Mouse (Mus musculus) Patski (cell line): ENCODE results near the gene Nppc. TPM values are rescaled to one million over a fixed set of nuclear protein-coding genes. Genes with fewer than 3 reads are reported as not detected.

Experiments used
- ATAC-seq: fragments of 100-300 bp; one replicate; pipeline ENCODE4 v1.8.0; 2021
- CTCF ChIA-PET: fragments of 350-600 bp; sonication (Branson Sonifier 250); formaldehyde crosslinking; loops from one replicate; lab custom pipeline; 2022; ENCODE audit warnings: inconsistent platforms; lab: Charles Lee
- POLR2A ChIA-PET: fragments of 350-600 bp; sonication (Branson Sonifier 250); formaldehyde crosslinking; loops from one replicate; lab custom pipeline; 2022; ENCODE audit warnings: antibody characterized with exemption, inconsistent platforms; lab: Charles Lee
- DNase-seq: peaks from one replicate; pipeline ENCODE4 v3.0.0-alpha.2; 2011; ENCODE audit warnings: low read depth, low spot score
- H3K27me3 ChIP-seq: fragments of 371-371 bp; one replicate; pipeline ENCODE4 v1.5.1; 2021
- CTCF ChIP-seq: fragments of 100-300 bp; IDR thresholded peaks from one replicate; pipeline ENCODE4 v1.5.1; 2021
- in situ Hi-C: fragments of 300-500 bp; cut with MboI; formaldehyde crosslinking; loops from 3 replicates; pipeline ENCODE4 v1.11.1; 2018; ENCODE audit warnings: low pct_unique_long_range_greater_than_20kb, mixed read lengths
- polyA plus RNA-seq: library from polyadenylated mRNA; unstranded; gene quantifications from one replicate; pipeline ENCODE4 v1.2.3, GENCODE M21; 2021

The Nppc gene
- polyA plus RNA-seq, 1 experiment from 2014 or later: 0.14 TPM

DNA sequence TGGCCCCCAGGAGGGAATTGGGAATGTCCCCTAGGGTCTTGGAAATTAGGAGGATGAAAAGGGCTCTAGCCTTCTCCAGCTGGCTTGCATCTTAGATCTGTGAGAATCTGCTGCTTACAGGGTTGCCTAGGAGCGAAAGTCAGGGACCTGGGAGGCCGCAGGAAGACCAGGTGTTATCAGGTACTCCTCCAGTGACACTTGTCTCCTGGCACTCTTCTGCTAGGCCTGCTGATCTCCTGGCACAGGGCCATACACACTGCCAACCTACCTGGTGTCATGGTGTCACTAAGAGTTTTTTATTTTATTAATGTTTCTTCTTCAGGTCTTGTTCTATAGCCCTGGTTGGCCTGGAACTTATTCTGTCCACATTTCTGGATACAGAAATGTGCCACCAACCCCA is 5.3 kb downstream of the Nppc start:
- ChIA-PET POLR2A (no interaction called here), CTCF (no interaction called here)
- no peak for TF ChIP-seq CTCF
- ATAC-seq (no peak), DNase-seq (no peak)
- in situ Hi-C loops: loop anchor here (5.0 kb wide), 2 partner anchors 377 to 522 kb away; no protein-coding TSS in a partner anchor
- H3K27me3 ChIP-seq: peaks cover 28% of the 10 kb centered on the region

DNA sequence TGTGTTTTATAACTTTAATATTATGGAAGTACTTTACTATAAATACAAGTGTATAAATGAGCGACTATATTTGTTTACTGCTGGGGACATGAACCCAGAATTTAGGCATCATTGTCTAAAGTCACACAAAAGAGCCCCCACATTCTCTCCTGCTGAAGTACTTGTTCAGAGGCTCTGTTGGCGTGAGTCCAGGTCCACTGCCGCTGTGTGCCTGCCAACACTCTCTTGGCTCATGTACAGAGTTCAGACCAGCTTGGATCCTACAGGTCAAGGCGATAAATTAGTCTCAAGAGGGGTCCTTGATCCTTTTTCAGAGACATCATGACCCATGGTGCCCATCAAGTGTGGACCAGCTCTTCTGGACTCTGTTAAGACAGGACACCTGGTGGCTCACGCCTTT is 13.3 kb downstream of the Nppc start:
- TF ChIP-seq CTCF: no peak
- CTCF ChIA-PET: no interaction called here
- in situ Hi-C loops: no loop called here
- POLR2A ChIA-PET: no interaction called here
- DNase-seq (no peak), ATAC-seq (no peak)
- peaks cover 10% of the 10 kb centered on the region for H3K27me3 ChIP-seq

DNA sequence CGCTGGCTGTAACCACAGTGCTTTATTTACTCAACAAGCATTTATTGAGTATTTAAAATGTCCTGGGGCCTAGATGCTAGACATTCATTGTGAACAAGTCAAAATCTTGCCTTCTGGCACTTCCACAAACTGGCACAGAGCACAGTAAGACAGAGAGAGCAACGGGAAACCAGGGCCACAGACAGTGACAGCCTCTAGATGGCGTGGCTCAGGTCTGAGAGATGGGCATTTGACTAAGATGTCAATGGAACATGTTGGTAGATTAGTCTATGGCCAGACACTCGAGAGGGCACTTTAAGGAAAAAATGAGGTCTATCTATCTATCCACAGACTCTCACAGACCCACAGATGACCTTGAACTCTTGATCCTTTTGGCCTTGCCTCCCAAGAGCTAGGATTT is 17.7 kb downstream of the Nppc start:
- ChIA-PET CTCF (interaction anchor here (1.5 kb wide), 1 partner anchor 389 kb away, joined by 5 read pairs; no protein-coding TSS in a partner anchor), POLR2A (no interaction called here)
- DNase-seq (no peak), ATAC-seq (no peak)
- peaks cover under 1% of the 10 kb centered on the region for H3K27me3 ChIP-seq
- in situ Hi-C loops: no loop called here
- TF ChIP-seq CTCF: peak; percentile 63

DNA sequence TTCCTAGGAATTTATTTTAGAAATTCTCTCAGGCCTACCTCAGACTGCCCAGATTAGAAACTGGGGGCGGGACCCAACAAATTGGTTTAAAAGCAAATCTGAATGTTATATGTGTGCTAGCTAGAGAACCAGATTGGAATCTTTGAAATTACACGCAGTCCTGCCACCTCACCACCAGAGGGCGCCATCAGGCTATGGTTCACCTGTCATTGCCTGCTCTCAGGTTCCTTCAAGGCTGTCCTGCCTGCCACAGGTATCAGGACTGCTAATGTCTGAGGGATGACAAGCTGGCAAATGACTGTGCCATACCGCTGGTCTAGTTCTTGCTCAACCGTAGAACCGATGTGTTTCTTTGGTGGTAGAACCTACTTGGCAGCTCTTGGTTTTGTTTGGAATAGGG is 20.1 kb downstream of the Nppc start:
- ATAC-seq: no peak
- in situ Hi-C loops: no loop called here
- DNase-seq: no peak
- CTCF ChIA-PET: interaction anchor here (0.7 to 2.1 kb wide), 8 partner anchors 12 to 538 kb away, joined by 3 to 9 read pairs (median 4); no protein-coding TSS in a partner anchor
- peak; percentile 95 for TF ChIP-seq CTCF
- H3K27me3 ChIP-seq: peaks cover 4% of the 10 kb centered on the region
- POLR2A ChIA-PET: interaction anchor here (1.0 kb wide), 1 partner anchor 390 kb away, joined by 3 read pairs; no protein-coding TSS in a partner anchor

DNA sequence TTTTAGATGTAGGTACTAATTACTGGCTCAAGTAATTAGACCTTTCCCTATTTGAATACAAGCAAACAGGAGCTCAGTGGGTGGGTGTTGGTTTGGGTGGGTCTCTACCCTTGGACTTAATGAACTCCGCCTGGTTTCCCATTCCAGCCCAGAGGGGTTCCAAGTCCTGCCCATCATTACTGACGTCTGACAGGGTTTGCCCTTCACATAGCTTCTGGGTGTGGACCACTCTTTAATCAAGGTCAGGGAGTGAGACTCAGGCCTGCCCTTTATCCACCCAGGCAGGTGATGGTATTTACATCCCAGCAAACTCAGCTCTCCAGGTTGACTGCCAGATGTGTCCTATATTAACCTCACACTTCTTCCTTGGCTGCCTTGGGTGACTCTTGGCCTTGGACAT is 22.9 kb downstream of the Nppc start:
- DNase-seq (no peak), ATAC-seq (no peak)
- ChIA-PET CTCF (interaction anchor here (1.4 to 1.7 kb wide), 2 partner anchors 28 to 51 kb away, joined by 3 read pairs; no protein-coding TSS in a partner anchor), POLR2A (interaction anchor here (0.9 kb wide), 1 partner anchor 20 kb away, joined by 3 read pairs; no protein-coding TSS in a partner anchor)
- no peak for TF ChIP-seq CTCF
- peaks cover 23% of the 10 kb centered on the region for H3K27me3 ChIP-seq
- in situ Hi-C loops: no loop called here

DNA sequence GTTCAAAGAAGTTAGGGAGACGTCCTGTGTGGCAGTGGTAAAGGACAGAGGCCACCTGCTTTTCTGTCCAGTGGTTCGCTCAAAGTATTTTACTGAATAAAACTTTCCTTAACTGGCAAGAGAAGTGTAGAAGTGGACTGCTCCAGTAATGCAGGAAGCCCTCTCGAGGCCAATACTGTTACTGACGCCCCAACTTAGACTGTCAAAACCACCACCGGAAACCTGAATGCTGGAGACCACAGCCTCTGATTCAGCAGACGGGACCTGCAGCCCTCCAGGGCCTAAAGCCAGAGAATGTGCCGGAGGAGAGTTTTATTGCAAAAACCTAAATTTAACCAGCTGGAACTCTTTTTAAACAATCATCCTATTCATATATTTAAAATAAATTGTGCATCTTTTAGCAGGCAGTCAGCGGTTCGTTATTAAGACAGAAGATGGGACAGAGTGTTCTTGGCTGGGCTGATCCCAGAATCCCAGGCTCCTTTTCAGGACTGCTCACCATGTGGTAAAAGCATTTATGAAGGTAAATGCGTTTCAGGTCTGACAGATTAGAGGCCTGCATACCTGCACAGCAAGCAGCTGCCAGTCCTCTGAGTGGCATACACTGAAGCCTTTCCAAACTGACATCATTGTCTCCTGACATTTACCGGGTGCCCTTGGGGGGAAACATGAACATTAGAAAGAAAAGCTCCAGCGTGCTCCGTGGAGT is 27.1 kb downstream of the Nppc start:
- POLR2A ChIA-PET: no interaction called here
- DNase-seq (no peak), ATAC-seq (no peak)
- in situ Hi-C loops: no loop called here
- no peak for TF ChIP-seq CTCF
- CTCF ChIA-PET: interaction anchor here (1.7 kb wide), 1 partner anchor 25 kb away, joined by 4 read pairs; no protein-coding TSS in a partner anchor
- peaks cover 39% of the 10 kb centered on the region for H3K27me3 ChIP-seq

DNA sequence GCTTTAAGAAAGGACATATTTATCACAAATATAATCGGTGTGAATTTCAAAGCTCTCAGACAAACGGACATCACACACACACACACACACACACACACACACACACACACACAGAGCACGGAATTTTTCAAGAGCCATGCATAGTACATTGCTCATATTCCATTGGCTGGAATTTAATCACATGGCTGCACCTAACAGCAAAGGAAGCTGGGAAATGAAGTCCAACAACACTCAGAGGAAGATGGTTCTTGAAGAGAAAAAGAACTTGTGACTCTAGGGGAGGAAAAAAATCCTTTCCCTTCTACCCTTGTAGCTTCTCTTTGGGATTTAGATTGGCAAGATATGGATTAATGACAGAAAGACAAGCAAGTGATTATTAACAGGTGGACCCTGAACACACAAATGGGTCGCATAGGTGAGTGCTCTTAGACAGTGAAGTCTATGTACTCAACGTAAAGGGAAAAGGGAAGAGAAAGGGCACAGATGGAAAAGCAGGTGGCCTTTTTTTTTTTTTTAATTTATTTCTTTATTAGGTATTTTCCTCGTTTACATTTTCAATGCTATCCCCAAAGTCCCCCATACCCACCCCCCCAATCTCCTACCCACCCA is 35.5 kb downstream of the Nppc start:
- ChIA-PET CTCF (interaction anchor here (0.9 to 1.3 kb wide), 2 partner anchors 16 to 17 kb away, joined by 4 read pairs; no protein-coding TSS in a partner anchor), POLR2A (no interaction called here)
- H3K27me3 ChIP-seq: peaks cover 10% of the 10 kb centered on the region
- no peak for ATAC-seq
- no peak for TF ChIP-seq CTCF
- DNase-seq: no peak
- in situ Hi-C loops: no loop called here

DNA sequence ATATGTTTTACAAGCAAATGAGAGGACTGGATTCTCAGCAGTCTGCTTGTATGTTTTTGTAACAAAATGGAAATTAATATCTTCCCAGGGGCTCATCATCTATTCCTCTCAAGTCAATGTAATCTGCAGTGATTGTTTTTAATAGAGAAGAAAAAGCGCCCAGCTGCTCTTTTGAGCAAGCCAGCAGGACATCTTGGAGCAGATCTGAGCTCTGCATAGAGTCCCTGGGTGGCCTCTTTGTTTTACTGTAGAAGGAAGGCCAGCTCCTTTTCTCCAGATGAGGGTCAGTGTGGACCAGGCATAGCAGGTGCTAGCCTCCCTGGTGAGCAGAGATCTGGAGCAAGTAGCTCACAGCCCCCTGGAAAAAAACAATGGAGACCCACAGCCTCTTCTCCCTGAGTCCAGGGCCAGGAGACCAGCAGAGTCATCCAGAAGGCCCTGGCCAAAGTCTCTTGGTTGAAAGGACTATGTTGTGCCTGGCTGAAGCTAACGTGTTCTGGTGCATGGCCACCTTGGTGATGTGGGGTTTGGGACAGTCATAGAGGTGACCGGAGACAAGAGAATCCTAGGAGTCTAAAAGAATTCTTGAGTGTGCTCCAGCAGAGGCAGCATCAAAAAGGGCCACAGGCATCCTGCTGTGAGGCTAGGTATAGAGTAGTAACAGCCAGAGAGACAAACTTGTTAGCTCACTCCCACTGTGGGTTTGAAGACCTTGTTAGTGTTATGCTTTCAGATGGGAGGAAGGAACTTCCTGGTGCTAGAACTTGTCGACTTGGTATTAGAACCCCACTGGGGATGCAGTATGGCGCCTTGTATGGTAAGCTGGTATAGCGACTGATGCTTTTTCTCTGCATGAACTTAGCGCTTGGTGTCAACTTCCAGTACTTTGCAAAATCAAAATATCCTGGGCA is 36.3 kb downstream of the Nppc start:
- TF ChIP-seq CTCF: no peak
- in situ Hi-C loops: no loop called here
- CTCF ChIA-PET: interaction anchor here (0.9 to 1.5 kb wide), 3 partner anchors 11 to 16 kb away, joined by 4 read pairs; no protein-coding TSS in a partner anchor
- peaks cover 5% of the 10 kb centered on the region for H3K27me3 ChIP-seq
- DNase-seq (no peak), ATAC-seq (no peak)
- POLR2A ChIA-PET: no interaction called here

DNA sequence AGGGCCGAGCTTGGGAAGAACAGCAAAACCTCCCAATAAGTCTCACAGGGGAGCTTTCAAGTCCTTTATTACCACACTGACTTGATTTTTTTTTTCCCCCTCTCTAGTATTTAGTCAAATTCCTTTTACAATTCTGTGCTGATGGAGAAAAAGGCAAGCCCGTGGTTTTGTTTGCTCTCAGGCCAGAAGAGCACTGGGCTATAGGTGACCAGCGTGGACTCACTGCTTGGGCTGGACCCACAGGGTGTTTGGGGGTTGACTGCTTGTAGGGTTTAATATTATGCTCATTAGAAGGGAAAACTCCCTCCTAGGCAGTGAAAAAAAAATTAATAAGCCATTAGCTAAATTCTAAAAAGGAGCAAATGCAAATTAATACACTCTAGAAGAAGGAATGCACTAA is 36.9 kb downstream of the Nppc start:
- ATAC-seq (no peak), DNase-seq (no peak)
- ChIA-PET POLR2A (no interaction called here), CTCF (interaction anchor here (1.5 kb wide), 1 partner anchor 12 kb away, joined by 4 read pairs; no protein-coding TSS in a partner anchor)
- no peak for TF ChIP-seq CTCF
- in situ Hi-C loops: no loop called here
- no peaks in the 10 kb centered on the region for H3K27me3 ChIP-seq
